Comparison of ENCODE assay signal across 27 mouse cellular contexts in genomic region chr7:96967188-96967587, GRCm38 (mm10). TPM values are rescaled to one million over a fixed set of nuclear protein-coding genes. Genes with fewer than 3 reads are reported as not detected.
A peak's percentile ranks its signal among the peaks of the same experiment; 100 is the strongest.
DNase-seq lines count a peak whose midpoint lies in the region; ATAC-seq and TF ChIP-seq lines count a peak whose summit lies in the region.
"Had no signal": no experiment of that assay in that cellular context is flagged by ENCODE, and none has a peak within 500 bp of the region (broad histone marks: within the 10 kb centered on the region; RNA-seq: fewer than 3 reads in every experiment).

No protein-coding gene starts in this region.

- no peak overlapping the region for H3K9ac ChIP-seq in kidney, embryonic 14.5 days (ENCODE audit: low read depth, low read length)
- H3K9ac ChIP-seq in neural tube, embryonic 14.5 days (replicated peaks; ENCODE audit: low read depth, low read length) = no peak overlapping the region
- no peak overlapping the region for H3K9ac ChIP-seq in neural tube, embryonic 15.5 days (replicated peaks)
- H3K9ac ChIP-seq: forebrain, embryonic 13.5 days; hindbrain, embryonic 15.5 days; liver, embryonic 15.5 days; lung, embryonic 15.5 days; midbrain, embryonic 15.5 days; neural tube, embryonic 13.5 days had no signal

- H3K27ac ChIP-seq in kidney, embryonic 14.5 days (ENCODE audit: low read depth, low read length) = no peak overlapping the region
- no peak overlapping the region for H3K27ac ChIP-seq in kidney, adult 2 months (ENCODE audit: insufficient read depth, low read depth, low read length)
- no peak overlapping the region for H3K27ac ChIP-seq in neural tube, embryonic 14.5 days (ENCODE audit: low read depth, low read length)
- no peak overlapping the region for H3K27ac ChIP-seq in neural tube, embryonic 15.5 days (replicated peaks)
- H3K27ac ChIP-seq: forebrain, embryonic 13.5 days; heart, embryonic 10.5 days; hindbrain, embryonic 15.5 days; liver, embryonic 15.5 days; lung, embryonic 15.5 days; midbrain, embryonic 15.5 days; neural tube, embryonic 13.5 days had no signal

- H3K27me3 ChIP-seq in kidney, embryonic 14.5 days (ENCODE audit: control insufficient read depth, insufficient read depth, low read length) = no peaks in the 10 kb centered on the region
- no peaks in the 10 kb centered on the region for H3K27me3 ChIP-seq in kidney, adult 2 months (replicated peaks; ENCODE audit: control insufficient read depth, insufficient read depth, low read length)
- no peaks in the 10 kb centered on the region for H3K27me3 ChIP-seq in neural tube, embryonic 14.5 days (ENCODE audit: control insufficient read depth, insufficient read depth, low read length)
- no peaks in the 10 kb centered on the region for H3K27me3 ChIP-seq in neural tube, embryonic 15.5 days (replicated peaks)
- H3K27me3 ChIP-seq in myocyte (ENCODE audit: control insufficient read depth, insufficient read depth, insufficient read length) = no peaks in the 10 kb centered on the region
- H3K27me3 ChIP-seq: CH12.LX; forebrain, embryonic 13.5 days; hindbrain, embryonic 15.5 days; liver, embryonic 15.5 days; lung, embryonic 15.5 days; megakaryocyte, embryonic 14.5 days; midbrain, embryonic 15.5 days; neural tube, embryonic 13.5 days; Patski had no signal

- H3K36me3 ChIP-seq in kidney, embryonic 14.5 days (ENCODE audit: control insufficient read depth, insufficient read depth, low read length) = no peaks in the 10 kb centered on the region
- no peaks in the 10 kb centered on the region for H3K36me3 ChIP-seq in kidney, adult 2 months (ENCODE audit: control insufficient read depth, insufficient read depth, low read length)
- no peaks in the 10 kb centered on the region for H3K36me3 ChIP-seq in neural tube, embryonic 14.5 days (ENCODE audit: control insufficient read depth, insufficient read depth, low read length)
- no peaks in the 10 kb centered on the region for H3K36me3 ChIP-seq in neural tube, embryonic 15.5 days
- H3K36me3 ChIP-seq in myocyte (ENCODE audit: control insufficient read depth, insufficient read depth) = peaks cover 4% of the 10 kb centered on the region
- H3K36me3 ChIP-seq: heart, embryonic 10.5 days; hindbrain, embryonic 15.5 days; lung, embryonic 15.5 days; midbrain, embryonic 15.5 days had no signal

- no peak overlapping the region for H3ac ChIP-seq in myocyte (ENCODE audit: control insufficient read depth, insufficient read length)

- WGBS in kidney, embryonic 14.5 days = 35% methylated on average over 3 of the region's 3 CpGs
- WGBS in kidney, adult 2 months = 38% methylated on average over 3 of the region's 3 CpGs
- 29% methylated on average over 3 of the region's 3 CpGs for WGBS in neural tube, embryonic 14.5 days
- 31% methylated on average over 3 of the region's 3 CpGs for WGBS in neural tube, embryonic 15.5 days

- no peak for TF ChIP-seq POLR2A in kidney, adult 2 months (IDR thresholded peaks at IDR 0.05; ENCODE audit: low read depth, low read length)
- TF ChIP-seq POLR2A in myocyte (IDR thresholded peaks at IDR 0.05; ENCODE audit: insufficient read length, low read depth) = no peak

- H3K4me1 ChIP-seq in kidney, embryonic 14.5 days (ENCODE audit: control insufficient read depth, insufficient read depth, low read length) = 0 out of 2 replicates have a peak, but pooled peaks cover 4% of the 10 kb centered on the region
- no peaks in the 10 kb centered on the region for H3K4me1 ChIP-seq in kidney, adult 2 months (ENCODE audit: control insufficient read depth, insufficient read depth, low read length)
- H3K4me1 ChIP-seq in neural tube, embryonic 14.5 days (ENCODE audit: control insufficient read depth, insufficient read depth, low read length) = no peaks in the 10 kb centered on the region
- H3K4me1 ChIP-seq in neural tube, embryonic 15.5 days = no peaks in the 10 kb centered on the region
- H3K4me1 ChIP-seq: midbrain, embryonic 15.5 days had no signal

- H3K4me2 ChIP-seq in kidney, embryonic 14.5 days (replicated peaks; ENCODE audit: low read depth, low read length) = no peak overlapping the region
- H3K4me2 ChIP-seq in neural tube, embryonic 14.5 days (ENCODE audit: low read depth, low read length) = no peak overlapping the region
- H3K4me2 ChIP-seq in neural tube, embryonic 15.5 days = no peak overlapping the region
- peak overlapping the region; percentile 21 for H3K4me2 ChIP-seq in myocyte (ENCODE audit: low read depth)
- H3K4me2 ChIP-seq: forebrain, embryonic 13.5 days; hindbrain, embryonic 15.5 days; liver, embryonic 15.5 days; lung, embryonic 15.5 days; midbrain, embryonic 15.5 days; neural tube, embryonic 13.5 days had no signal

- no peak for DNase-seq in kidney, adult 2 months
- DNase-seq in brain, adult 2 months (ENCODE audit: low read depth, low spot score) = peak; percentile 17
- no peak for DNase-seq in right cerebral cortex, postnatal 36 days (ENCODE audit: low spot score in 2 of 2)
- DNase-seq: adrenal gland, postnatal 36 days; B cell, adult 2 months; cerebellum, adult 18-20 months; cerebellum, postnatal 36 days; embryo, embryonic 11 days; left cerebral cortex, postnatal 4 days; liver; lung, postnatal 36 days; right cerebral cortex, adult 18-20 months had no signal

- no peak for TF ChIP-seq CTCF in kidney, adult 2 months (conservative IDR thresholded peaks at IDR 0.05; ENCODE audit: insufficient read depth, insufficient read length, low read depth, low read length)

- H3K9me3 ChIP-seq in kidney, embryonic 14.5 days (ENCODE audit: control insufficient read depth, low read length) = no peaks in the 10 kb centered on the region
- no peaks in the 10 kb centered on the region for H3K9me3 ChIP-seq in neural tube, embryonic 14.5 days (ENCODE audit: control insufficient read depth, low read length)
- H3K9me3 ChIP-seq in neural tube, embryonic 15.5 days (replicated peaks) = no peaks in the 10 kb centered on the region
- H3K9me3 ChIP-seq: forebrain, embryonic 13.5 days; G1E; heart, embryonic 10.5 days; hindbrain, embryonic 15.5 days; liver, embryonic 15.5 days; lung, embryonic 15.5 days; megakaryocyte, embryonic 14.5 days; midbrain, embryonic 15.5 days; neural tube, embryonic 13.5 days had no signal

- H3K79me2 ChIP-seq in myocyte (ENCODE audit: control insufficient read depth, insufficient read depth) = no peaks in the 10 kb centered on the region

- H3K4me3 ChIP-seq in kidney, embryonic 14.5 days (ENCODE audit: low read length) = no peak overlapping the region
- H3K4me3 ChIP-seq in kidney, adult 2 months (ENCODE audit: insufficient read depth, low read depth, low read length) = no peak overlapping the region
- no peak overlapping the region for H3K4me3 ChIP-seq in neural tube, embryonic 14.5 days (ENCODE audit: low read depth, low read length)
- H3K4me3 ChIP-seq in neural tube, embryonic 15.5 days (replicated peaks) = no peak overlapping the region
- no peak overlapping the region for H3K4me3 ChIP-seq in myocyte
- H3K4me3 ChIP-seq: forebrain, embryonic 13.5 days; heart, embryonic 10.5 days; hindbrain, embryonic 15.5 days; liver, embryonic 15.5 days; lung, embryonic 15.5 days; megakaryocyte, embryonic 14.5 days; midbrain, embryonic 15.5 days; neural tube, embryonic 13.5 days had no signal

- ATAC-seq in kidney, embryonic 14.5 days (ENCODE audit: low FRiP score, low TSS enrichment) = peak; percentile 52; the same call in 1 of the 2 replicates
- peak; percentile 31; the same call in 1 of the 2 replicates for ATAC-seq in neural tube, embryonic 14.5 days (ENCODE audit: low read depth)
- ATAC-seq in neural tube, embryonic 15.5 days (ENCODE audit: low FRiP score) = no peak
- ATAC-seq: forebrain, embryonic 13.5 days; midbrain, embryonic 15.5 days; Patski had no signal

TF ChIP-seq in myocyte, 11 proteins besides CTCF, POLR2A, EP300 and RAD21:
- TF ChIP-seq E2F4 (IDR thresholded peaks at IDR 0.05; ENCODE audit: insufficient read depth) (no peak), SRF (IDR thresholded peaks at IDR 0.05; ENCODE audit: control insufficient read depth, insufficient read length, low read depth) (no peak), POLR2AphosphoS2 (IDR thresholded peaks at IDR 0.05; ENCODE audit: insufficient read length, low read depth) (no peak), MAX (IDR thresholded peaks at IDR 0.05; ENCODE audit: low read depth) (no peak)

RNA-seq across cellular contexts. Expression of gene Nars2, which starts 15.9 kb away (rescaled TPM):
- 19.9 and 26.0 TPM in 2 replicates for polyA plus RNA-seq in kidney, embryonic 14.5 days (2014; fragmentation: Nextera tagmentation; extraction: Ambion mirVana)
- 4.2 and 5.2 TPM in 2 replicates for polyA plus RNA-seq in kidney, adult 2 months (2012; rRNA removed)
- polyA plus RNA-seq in neural tube, embryonic 14.5 days (2014; fragmentation: Nextera tagmentation; extraction: Ambion mirVana) = 20.2 and 23.9 TPM in 2 replicates
- polyA plus RNA-seq in neural tube, embryonic 15.5 days (2015; fragmentation: Nextera tagmentation; extraction: Ambion mirVana) = 18.7 and 22.0 TPM in 2 replicates
- 6.7 TPM for polyA plus RNA-seq in myocyte (2012; fragmentation: generic; extraction: Trizol)
